Mouse (Mus musculus) thymus, adult 2 months (tissue): ENCODE measurements around the gene Pacrg.

Source experiments
- CTCF ChIP-seq: fragments of 200-500 bp; IDR thresholded peaks from 2 replicates; pipeline ENCODE4 v1.5.1; 2012; ENCODE audit warnings: mild to moderate bottlenecking, control low read depth, low read length, moderate library complexity, borderline replicate concordance; ENCODE audit not compliant: control insufficient read depth, poor library complexity, insufficient read depth; ENCODE audit errors: extremely low read depth
- POLR2A ChIP-seq: fragments of 200-500 bp; IDR thresholded peaks from 2 replicates; pipeline ENCODE4 v1.6.1; 2012; ENCODE audit warnings: mild to moderate bottlenecking, low read length, control low read depth, moderate library complexity; ENCODE audit not compliant: control insufficient read depth, poor library complexity, insufficient read depth; ENCODE audit errors: extremely low read depth

- TF ChIP-seq CTCF: no peak
- TF ChIP-seq POLR2A: no peak
Observed at GRCm38 (mm10) chr17:10507466-10507865, 332.6 kb downstream of the Pacrg start.
